Mouse (Mus musculus): Measurements from ENCODE around the gene Zan.
A peak's percentile ranks its signal among the peaks of the same experiment; 100 is the strongest.
"Not testable (repeated sequence)": the region's sequence is repeated elsewhere in the genome, so short reads cannot be mapped to it uniquely, and the experiment has no call there.

The Zan gene

DNA sequence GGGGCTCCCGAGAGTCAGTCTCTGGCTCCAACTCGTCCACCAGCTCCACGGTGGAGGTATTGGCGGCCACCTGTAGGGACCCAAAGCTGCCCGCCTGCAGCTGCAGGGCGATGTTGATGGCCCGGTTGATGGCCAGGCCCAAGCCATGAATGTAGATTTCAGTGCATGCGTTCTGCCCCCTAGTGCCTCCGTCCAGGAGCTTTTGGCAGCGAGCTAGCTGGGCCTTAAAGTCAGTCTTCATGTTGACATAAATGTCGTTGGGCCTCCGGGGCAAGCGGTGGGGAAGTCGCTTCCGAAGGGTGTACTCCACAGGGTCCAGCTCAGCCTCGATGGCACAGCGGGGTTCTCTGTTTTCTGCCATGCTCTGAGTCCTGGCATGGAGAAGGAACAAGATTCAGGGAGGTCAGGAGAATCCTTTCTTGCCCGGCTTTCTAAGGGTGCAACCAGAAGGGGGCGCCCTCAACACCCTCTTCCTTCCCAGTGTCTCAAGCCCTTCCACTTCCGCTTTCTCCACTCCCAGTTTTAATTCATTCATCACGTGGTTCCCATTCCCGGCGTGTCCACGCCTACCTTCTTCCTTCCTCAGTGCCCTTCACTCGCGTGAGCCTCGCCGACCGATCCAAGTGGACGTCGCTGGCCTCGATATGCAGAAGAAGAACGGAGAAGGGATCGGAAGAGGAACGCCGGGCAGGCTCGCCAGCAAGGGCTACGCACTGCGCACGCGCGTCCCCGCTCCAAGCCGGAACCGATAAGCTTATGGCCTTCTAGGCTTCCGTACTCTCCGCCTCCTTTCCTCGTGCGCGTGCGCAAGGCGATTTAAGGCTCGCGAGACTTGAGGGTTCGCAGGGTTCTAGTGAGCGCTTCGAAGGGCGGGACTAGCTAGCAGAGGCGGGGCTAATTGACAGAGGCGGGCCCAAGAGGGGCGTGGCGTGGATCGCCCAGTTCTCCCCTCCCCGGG lies 25.1 kb upstream of the Zan start, which contains the start of gene Pop7:
TSS of gene Pop7 (minus strand) at position 810 of the 958 bp plus-strand sequence.
- DNase-seq (ENCODE audit: low spot score in 2 of 2): peak; percentile 100

GRCm38 (mm10) chr5:137500186-137500585 lies 23.3 kb upstream of the Zan start:
- DNase-seq (ENCODE audit: low spot score in 2 of 2): no peak

DNA sequence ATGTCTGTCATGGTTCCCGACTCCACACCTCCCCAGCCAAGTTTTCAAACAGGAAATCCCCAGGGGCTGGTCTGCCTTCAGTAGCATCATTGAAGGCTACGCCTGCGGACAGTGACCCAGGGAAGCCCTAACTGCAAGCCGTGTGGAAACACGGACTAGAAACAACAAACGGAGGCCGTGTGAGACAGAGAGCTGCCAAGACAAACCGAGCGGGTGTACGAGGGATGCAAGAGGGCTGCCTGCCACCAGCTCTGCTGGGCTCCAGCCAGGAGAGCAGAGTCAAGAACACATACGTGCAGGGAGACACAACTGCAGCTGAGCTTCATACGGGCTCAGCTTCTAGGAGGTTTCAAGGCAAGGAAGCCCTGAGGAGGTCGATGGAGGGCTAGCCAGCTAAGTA lies 17.0 kb upstream of the Zan start:
- no peak for DNase-seq (ENCODE audit: low spot score in 2 of 2)

DNA sequence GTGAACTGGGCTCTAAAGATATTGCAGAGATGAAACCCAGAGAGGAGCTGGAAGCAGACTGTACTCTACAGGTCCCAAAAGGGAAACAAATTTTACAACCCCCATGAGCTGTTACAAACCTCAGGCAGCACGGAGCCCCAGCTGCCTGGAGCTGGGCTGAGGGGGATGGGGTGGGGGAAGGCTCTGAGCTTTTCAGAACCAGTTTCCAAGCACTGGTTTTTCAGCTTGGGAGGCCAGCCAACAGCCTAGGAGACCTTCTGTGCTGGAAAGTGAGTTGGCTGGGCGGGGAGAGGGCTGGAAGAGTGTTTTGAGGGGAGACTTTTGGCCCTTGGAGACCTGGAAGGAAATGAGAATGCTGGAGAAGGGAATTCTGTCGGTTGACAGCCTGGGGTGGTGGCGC lies 14.7 kb upstream of the Zan start:
- no peak for DNase-seq (ENCODE audit: low spot score in 2 of 2)

GRCm38 (mm10) chr5:137487616-137488015 lies 10.8 kb upstream of the Zan start:
- no peak for DNase-seq (ENCODE audit: low spot score in 2 of 2)

DNA sequence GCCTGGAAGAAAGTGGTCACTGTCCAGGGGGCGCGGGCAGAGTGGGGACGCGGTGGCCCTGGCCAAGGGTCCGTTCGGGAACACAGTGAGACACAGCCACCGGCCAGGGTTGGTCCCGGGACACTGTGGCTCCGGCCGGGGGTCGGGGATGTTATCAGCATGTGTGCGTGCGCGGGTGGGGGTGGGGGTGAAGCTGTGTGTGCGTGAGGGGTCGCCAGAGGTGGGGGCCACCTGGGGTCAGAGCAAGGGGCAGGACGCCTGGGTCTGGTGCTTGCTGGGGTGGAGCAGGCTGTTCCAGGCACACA lies 8.9 kb upstream of the Zan start:
- DNase-seq (ENCODE audit: low spot score in 2 of 2): no peak

GRCm38 (mm10) chr5:137485071-137485850 lies 8.4 kb upstream of the Zan start:
- DNase-seq (ENCODE audit: low spot score in 2 of 2): no peak

DNA sequence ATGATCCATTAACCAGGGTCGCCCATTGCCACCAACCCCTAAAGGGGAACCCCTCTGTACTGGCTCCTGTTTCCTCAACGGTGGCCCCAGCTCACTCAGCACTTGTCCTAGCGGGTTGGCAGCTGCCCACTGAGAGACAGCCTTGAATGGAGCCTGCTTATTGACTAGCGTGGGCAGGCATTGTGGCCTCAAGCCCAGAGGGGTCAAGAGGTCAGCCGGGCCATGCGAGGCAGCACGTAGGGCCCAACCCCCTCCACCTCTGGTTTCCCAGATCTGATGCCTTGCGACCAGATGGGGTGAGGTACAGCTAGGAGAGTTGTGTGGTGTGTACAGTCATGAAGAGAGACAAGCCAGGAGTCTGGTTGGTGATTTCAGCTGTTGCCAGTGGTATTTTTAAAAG lies 5.0 kb upstream of the Zan start:
- DNase-seq (ENCODE audit: low spot score in 2 of 2): no peak

- DNase-seq (ENCODE audit: low spot score in 2 of 2): peak; percentile 14 to 56
Measured at GRCm38 (mm10) chr5:137481138-137481537, 4.3 kb upstream of the Zan start.

- DNase-seq (ENCODE audit: low spot score in 2 of 2): no peak
Measured at GRCm38 (mm10) chr5:137474351-137474750, 2.5 kb downstream of the Zan start.

DNA sequence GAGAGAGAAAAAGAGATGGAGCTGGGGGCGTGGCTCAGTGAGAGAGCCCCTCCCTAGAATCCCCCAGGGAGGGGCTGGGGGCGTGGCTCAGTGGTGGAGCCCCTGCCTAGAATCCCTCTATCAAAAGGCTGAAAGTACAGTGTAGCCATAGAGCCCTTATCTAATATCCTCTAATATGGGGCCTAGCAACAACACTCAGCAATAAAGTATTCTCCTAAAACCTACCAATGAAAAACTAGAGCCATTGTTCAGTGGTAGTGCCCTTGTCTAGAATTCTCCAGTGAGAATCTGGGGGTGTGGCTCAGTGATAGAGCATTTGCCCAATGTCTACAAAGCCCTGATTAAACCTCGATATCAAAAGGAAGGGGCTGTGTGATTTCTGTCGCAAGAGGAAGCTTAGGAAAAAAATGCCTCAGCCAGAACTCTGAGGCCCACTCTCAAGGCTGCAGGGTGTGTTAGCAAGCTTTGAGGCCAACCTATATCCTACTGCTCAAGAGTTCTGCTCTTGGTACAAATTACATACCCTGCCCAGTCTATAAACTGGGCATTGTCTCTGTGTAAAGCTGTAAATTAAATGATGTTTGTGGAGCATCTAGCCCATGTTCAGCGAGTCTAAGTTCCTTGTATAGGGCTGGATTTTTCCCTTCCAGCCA lies 4.5 kb downstream of the Zan start:
- DNase-seq (ENCODE audit: low spot score in 2 of 2): no peak

DNA sequence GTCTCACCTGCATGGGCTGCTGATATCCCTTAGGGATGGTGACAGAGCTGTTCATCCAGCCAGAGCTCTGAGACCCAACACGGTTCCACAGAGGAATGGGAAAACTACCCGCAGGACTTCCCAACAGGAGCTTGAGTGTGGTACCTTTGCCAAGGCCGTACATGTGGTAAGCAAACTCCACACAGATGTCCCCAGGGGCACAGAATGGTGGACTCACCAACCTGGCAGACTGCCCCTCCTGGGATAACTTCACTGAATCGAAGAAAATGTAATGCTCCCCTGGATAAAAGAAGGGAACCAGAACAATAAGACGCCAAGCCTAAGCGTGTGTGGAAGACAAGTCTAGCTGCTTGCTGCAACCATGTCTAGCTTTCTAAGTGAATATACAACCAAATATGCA lies 9.9 kb downstream of the Zan start:
- DNase-seq (ENCODE audit: low spot score in 2 of 2): no peak

DNA sequence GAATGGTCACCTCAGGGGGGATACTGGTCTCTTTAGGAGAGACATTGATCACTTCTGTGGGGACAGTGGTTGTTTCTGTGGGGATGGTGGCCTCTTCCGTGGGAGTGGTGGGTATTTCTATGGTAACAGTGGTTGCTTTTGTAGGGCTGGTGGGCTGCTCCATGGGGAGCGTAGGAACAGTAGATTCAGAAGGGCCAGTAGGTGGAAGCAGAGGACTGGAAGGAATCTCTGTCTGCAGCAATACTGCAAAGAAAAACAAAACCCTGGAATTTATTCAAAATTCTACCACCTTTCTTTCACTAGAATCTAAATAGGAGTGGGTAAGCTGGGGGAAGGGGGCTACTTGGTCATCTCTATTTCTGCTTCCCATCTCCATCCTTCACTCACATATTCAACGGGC lies 11.8 kb downstream of the Zan start:
- no peak for DNase-seq (ENCODE audit: low spot score in 2 of 2)

DNA sequence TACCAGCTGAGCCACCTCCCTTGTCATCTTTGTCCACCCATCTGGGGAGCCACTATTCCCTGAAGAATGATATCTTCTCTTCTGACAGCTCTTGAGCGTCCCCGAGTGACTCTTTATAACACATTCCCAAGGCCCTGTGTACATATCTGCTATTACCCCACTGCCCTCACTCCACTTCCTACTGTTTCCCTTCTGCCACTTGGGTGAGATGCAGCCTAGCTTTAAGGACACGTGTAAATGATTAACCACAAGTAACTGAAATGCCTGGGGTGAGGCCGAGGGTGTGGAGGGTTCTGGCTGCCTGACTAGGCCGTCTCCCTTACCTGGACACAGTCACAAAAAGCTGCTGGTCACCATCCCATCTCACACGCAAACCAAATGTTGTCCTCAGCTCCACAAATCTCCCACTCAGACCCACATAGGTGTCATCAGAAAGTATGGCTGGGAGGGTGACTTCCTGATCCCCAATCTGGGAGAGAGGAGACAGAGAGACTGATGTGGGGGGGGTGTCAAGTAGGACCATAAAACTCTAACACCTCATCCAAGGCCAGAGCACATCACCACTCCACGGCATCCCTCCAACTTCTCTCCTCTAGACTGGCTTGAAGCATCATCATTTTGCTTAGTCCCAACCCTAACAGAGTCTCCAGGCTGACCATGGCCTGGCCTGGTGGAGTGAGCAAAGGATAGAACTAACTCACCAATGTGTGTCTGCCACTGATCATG lies 20.8 kb downstream of the Zan start:
- DNase-seq (ENCODE audit: low spot score in 2 of 2): no peak

- DNase-seq (ENCODE audit: low spot score in 2 of 2): no peak
Measured at GRCm38 (mm10) chr5:137455206-137455605, 21.7 kb downstream of the Zan start.

- no peak for DNase-seq (ENCODE audit: low spot score in 2 of 2)
Measured at GRCm38 (mm10) chr5:137445536-137445935, 31.3 kb downstream of the Zan start.

GRCm38 (mm10) chr5:137440216-137440855 lies 36.5 kb downstream of the Zan start:
- no peak for DNase-seq (ENCODE audit: low spot score in 2 of 2)

DNA sequence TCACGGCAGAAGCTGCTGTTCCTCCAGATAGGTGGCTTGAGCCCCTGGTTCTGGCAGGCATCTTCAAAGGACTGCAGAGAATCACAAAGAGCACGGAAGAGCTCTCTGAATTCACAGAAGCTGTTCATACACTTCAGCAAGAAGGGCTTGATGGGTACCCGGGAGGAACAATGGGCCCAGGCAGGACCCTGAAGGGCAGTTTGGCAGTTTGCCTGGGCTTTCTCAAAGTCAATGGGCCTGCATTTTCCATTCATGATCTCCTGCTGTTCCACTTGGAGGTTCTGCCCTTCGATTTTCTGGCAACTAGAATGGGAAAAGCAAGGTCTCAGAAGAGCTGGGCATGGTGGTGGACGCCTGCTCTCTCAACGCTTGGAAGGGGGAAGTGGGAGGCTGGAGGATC lies 43.0 kb downstream of the Zan start:
- DNase-seq (ENCODE audit: low spot score in 2 of 2): no peak

GRCm38 (mm10) chr5:137430402-137430801 lies 46.5 kb downstream of the Zan start:
- DNase-seq (ENCODE audit: low spot score in 2 of 2): not testable (repeated sequence)

GRCm38 (mm10) chr5:137425648-137426047 lies 51.2 kb downstream of the Zan start:
- peak in 1 of 2 experiments; percentile 11 for DNase-seq (ENCODE audit: low spot score in 2 of 2)

DNA sequence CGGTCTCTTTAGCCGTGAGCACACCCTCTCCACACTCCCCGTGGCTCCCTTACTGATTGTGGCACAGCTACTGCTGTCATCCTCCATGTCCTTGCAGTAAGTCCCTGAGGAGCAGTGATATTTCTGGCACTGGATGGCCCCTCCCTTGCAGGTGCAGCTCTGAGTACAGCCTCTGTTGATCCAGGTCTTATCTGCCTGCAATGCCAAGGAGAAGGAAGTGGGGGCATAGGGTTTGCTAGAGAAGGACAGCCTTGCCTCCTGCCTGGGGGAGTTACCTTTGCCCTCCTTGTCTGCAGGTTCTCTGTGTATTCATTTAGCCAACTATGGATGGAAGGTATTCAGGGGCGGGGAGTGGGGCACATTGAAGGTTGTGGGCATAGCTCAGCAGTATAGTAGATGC lies 57.0 kb downstream of the Zan start:
- DNase-seq (ENCODE audit: low spot score in 2 of 2): no peak
